Mouse (Mus musculus) right cerebral cortex, postnatal 36 days (tissue): ENCODE results near the gene Mybpc2.
A peak's percentile ranks its signal among the peaks of the same experiment; 100 is the strongest.

Experiments
- DNase-seq, 2 experiments: peaks; one replicate each; pipeline ENCODE4 v3.0.0; 2022; ENCODE audit warnings: low spot score in 2 of 2, mixed read lengths in 1 of 2

Gene Mybpc2

DNA sequence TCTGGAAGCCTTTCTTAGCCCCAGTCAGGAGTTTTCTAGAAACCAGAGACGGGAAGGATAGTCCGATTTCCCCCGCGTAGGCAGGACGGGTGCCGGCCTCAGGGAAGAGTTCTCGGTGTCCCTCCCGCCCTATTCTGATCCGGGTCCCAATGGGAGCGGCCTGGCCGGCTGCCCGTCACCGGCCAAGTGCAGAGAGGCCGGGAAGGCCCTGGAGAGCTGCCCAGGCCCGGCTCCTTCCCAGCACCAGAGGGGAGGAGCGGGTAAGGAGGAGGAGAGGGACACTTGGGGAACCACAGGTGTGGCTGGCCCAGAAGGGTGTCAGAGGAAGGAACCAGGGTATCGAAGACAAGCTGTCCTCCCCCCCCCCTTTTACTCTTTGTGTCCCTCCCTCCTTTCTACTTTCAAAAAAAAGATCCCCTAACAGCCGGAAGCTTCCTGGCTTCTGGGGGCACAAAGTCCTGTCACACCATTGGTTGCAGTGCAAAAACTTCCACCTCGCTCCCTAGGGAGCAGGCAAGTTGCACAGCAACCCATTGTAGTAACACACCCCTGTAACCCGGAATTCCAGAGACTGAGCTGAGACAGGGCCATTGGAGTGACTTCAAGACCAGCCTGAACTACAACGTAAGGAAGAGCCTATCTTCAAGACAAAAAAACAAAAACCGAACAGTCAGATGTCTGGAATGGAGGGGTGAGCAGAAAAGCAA lies 823 bp upstream of the Mybpc2 start:
- no peak for DNase-seq

DNA sequence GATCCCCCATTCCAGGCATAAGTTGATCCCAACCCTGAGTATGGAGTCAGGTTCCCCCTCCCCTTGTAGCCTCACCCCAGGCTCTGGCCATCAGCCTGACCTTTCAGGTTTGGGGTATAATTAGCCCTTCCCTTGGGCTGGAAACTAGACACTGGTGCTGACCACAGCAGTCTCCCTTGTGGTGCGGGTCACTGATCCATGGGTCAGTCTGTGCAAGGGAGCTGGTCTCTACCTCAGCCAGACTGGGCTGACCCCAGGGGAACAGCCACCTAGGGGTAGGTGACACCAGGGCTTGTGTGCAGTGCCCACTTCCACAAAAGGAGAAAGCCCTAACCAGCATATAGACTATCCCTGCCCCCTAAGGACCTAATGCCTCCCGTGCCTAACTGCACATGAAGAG lies 1.4 kb downstream of the Mybpc2 start:
- DNase-seq = no peak

DNA sequence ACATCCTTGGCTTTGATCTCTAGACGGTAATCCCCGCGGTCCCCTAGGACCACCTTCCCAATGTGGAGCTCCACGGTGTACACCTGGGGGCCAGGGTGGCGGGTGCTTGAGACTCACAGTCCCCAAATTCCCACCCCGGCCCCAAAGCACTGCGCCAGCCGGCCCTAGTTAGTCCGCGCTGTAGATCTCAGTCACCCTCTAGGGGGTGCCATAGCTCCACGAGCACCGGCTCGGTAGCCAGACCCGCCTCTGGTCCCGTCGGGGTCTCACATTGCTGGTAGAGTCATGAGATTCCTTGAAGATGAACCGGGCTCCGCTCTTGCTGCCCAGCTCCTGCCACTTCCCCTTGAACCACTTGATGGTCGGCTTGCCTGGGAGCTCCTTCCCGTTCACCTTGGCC lies 2.7 kb downstream of the Mybpc2 start:
- no peak for DNase-seq

DNA sequence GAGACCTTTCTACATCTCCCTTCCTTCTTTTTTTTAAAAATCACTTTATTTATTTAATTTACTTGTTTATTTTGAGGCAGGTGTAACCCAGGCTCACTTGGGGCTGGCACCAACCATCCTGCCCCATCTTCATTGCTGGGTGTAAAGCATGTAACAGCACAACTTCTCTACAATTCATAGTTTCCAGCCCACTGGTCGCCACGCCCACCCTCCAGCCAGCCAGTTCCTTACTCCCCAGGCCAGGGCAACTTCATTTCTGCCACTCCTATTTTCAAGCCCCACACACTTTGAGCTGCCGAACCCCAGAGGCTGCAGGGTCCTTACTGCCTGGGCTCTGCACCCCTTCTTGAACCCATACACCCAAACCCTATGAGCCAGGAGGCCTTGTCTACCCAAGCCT lies 3.5 kb downstream of the Mybpc2 start:
- no peak for DNase-seq

DNA sequence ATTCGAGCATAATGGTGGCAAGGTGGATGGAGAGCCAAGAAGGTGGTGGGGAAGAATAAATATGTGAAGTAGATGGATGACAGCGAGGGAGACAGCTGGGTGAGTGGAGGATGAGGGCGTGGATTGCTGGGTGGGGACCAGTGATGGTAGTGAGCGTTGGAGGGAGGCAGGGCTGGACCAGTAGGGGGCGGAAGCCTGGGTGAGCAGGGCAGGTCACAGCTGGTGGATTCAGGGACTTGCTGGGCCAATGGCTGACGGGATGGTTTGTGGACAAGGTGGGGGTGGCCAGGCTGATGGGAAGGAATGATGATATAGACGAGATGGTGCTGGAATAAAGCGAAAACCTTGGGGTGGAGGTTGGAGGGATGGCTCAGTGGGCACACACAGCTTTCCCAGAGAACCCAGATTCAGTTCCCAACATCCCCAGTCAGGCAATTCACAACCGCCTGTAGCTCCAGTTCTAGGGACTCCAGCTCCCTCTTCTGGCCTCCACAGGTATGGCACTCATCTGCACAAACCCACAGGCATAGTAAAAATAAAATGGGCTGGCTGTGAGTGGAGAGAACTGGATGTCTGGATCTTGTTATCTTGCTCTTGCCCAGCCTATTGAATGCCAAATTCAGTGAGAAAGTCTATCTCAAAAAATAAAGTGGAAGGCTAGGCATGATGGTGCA lies 5.1 kb downstream of the Mybpc2 start:
- no peak for DNase-seq

DNA sequence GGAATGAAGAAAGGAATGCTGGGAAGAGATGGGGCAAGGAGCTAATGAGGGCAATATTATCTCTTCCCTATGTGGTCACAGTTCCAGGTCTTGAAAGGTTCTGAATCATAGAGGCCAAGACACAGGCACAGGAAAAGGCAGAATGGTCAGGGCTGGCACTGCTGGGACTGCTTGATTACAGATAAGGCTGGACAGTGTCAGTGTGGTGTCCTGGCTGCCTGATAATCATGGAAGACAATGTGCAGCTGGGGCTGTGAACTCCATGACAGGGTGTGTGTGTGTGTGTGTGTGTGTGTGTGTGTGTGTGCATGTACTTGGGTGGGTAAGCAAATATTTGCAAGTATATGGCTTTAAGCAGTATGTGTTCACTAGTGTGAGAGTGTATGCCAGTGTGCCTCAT lies 17.0 kb downstream of the Mybpc2 start:
- no peak for DNase-seq

DNA sequence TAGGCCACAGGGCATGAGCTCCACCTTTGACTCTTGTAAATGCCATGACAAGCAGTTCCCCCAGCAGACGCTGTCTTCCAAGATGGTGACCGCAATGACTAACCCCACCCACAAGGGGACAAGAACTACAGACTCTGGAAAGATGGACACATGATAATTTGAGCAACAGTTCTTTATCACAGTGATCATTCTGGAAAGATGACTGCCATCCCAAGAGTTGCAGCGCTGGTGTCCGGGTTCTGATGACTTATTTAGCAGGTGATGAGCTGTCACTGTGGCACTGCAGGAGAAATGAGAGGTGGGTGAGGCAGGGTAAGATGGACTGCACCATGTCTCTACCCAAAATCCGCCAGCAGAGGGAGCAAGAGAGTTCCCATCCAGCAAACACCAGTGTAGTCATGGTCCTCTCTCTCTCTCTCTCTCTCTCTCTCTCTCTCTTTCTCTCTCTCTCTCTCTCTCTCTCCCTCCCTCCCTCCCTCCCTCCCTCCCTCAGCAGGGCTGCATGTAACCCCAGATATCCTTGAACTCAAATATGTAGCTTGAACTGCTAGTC lies 22.8 kb downstream of the Mybpc2 start:
- DNase-seq = no peak

DNA sequence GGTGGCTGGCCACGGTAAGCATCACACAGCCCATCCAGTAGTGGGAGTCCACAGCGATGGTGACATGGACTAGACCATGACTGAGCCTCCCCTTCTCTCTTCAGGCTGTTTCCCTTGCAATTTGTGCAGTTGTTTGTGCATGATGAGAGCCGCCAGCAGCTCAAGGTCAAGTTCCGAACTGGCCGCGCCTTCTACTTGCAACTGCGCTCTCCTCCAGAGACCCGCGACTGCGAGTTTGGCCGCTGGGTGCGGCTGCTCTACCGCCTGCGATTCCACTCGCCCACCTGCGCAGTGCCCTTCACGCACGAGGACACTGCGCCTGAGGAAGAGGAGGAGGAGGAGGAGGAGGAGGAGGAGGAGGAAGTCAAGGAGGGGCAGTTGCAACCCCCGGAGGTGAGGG lies 24.4 kb downstream of the Mybpc2 start:
- no peak for DNase-seq

DNA sequence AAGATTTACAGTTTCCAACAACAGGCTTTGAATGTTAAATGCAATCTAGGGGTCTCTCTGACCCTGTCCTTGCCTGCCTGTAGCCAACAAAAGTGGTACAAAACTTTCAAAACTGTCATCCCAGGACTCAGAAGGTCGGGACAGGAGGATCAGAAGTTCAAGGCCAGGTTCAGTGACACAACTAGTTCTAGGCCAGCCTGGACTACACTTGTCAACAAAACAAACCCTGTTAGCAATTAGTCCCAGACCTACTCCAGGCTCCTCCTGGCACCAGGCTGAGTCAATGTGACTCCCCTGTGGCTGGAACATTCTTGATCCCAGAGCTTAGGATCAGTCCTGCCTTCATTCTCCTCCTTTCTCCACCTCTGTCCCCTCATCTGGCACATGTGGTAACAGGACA lies 25.5 kb downstream of the Mybpc2 start:
- no peak for DNase-seq

DNA sequence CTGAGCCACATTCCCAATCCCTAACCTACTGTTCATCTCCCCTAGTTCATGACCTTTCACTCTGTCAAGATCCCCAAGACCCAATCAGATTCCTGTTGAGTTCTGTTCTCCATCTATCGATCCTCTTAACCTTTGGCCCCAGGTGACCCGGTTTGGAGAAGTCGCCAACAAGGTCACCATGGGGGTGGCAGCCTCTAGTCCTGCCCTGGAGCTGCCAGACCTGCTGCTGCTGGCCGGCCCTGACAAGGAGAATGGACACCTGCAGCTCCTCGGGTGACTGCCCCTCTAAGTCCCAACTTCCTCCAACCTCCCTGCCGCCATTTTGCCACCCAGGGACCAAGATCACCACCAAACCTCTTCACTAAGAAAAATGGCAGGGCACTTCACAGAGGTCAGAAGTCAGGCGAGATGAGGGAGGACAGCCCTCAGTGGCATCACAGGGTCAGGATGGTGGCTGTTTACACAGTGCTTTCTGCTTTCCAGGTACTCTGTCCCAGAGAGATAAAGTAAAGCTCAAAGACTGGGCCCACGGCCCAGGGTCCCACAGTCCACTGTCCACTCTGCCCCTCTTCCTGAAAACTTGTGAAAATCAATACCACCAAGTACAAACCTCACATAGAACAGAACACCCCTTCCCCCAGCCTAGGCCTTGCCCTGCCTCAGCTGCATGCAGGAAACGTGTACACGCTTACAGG lies 26.9 kb downstream of the Mybpc2 start:
- DNase-seq = no peak

DNA sequence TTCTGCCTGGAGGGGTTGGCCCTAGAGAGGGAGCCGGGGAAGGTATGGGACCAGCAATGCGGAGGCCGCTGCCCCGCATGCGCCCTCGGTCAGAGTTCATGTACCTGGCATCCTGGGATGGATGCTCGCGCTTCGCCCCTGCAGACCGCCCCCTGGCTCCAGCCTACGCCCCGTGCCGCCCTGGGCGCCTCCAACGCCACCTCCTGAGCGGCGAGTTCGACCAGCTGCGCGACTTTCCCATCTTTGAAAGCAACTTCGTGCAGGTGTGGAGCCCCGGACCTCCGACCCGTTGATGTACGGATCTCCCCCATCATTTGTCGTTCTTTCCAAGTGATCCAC lies 27.7 kb downstream of the Mybpc2 start:
- no peak for DNase-seq

DNA sequence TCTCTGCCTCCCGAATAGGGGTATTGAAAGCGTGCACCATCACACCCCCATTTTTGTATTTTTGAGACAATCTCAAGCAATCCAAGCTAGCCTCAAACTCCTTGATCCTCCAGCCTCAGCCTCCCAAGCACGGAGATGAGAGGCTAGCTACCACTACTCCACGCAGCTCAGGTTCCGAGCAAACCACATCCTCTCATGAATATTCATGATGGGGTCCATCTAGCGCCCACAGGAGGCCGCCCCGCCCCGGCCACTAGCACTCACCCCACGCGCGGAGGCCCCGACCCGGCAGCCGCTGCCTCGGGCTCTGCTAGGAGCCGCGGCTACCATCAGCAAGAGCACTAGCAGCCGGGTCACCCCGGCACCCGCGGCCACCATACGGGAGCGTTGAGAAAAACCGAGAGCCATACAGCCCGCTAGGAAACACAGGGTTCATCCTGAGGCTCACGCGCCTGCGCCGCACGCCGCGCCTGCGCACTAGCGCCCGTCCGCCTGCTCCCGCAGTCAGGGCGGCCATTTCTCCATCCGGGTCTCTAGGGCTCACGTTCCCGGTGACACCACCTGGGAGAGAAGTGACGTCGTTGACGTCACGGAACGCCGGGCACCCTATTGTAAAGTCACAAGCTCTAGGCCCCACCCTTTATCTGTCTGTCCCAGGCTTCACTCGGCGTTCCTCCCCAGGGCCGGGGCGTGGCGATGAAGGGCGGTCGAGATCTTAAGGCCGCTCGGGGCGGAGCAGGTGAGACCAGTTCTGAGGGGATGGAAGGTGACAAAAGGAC lies 28.3 kb downstream of the Mybpc2 start, which contains the start of the genes Emc10 and Fam71e1:
TSS of gene Emc10 (minus strand) at position 538 of the 779 bp plus-strand sequence.
TSS of gene Fam71e1 (plus strand) at position 590 of the 779 bp plus-strand sequence.
- peak; percentile 97 to 98 for DNase-seq

DNA sequence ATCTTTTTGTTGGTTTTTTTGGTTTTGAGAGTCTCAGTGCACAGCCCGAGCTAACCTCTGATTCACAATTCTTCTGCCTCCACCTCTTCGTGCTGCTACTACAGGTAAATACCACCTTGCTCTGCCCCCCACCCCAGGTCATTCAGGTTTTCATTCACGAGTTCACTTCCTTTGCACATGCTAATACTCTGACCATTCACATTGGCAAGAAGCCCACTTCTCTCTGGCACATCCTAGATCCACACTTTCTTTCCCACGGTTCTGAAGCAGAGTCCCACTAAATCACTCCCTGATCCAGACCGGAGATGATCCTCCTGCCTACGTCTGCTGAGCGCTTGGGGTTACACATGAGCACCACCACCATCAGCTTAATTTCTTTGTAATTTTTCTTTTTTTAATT lies 29.4 kb downstream of the Mybpc2 start:
- DNase-seq = no peak

DNA sequence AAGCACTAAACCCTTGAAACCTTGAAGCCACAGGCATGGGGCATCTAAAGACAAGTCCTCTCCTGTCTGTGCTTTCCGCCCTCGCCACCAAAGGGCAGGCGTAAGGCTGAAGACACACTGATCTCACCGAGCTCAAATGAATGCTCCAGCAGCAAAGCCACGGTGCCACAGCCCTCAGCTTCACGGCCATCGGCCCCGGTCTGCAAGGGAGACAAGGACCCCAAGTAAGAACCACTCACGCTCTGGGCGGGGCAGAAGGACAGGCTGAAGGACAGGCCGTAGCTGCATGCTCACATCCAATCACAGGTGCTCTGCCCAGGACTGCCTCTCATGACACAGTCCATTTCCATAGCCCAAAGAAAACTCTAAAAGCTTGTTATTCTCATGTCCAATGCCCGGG lies 29.8 kb downstream of the Mybpc2 start:
- DNase-seq = no peak

DNA sequence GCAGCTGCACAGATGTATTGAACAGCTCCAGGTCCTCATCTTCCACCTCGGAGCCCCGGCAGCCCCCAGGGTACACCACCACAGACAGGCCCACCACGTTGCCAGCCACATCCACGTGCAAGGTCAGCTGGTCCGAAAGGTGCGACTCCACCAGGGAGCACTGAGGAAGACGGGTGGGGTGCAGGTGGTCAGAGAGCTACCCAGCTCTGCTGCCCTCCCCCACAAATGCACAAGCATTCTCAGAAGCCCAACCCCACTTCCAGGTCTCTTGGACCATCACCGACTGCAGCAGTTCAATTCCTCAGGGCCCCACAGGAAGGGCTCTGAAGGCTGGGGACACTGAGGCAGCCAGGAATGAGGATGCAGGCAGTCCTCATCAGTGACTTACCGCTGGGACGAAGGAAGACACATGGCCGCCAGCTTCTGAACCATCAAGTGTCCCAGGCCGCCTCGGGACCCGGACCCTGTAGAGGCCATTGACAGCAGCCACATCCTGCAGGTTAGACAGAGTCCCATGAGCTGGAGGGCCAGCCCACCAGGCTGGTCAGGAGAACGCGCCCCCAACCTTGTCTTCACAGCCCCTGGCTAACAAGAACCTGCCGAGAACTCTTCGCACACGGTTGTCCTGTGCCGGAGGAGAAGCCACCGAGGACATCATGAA lies 32.2 kb downstream of the Mybpc2 start:
- no peak for DNase-seq

DNA sequence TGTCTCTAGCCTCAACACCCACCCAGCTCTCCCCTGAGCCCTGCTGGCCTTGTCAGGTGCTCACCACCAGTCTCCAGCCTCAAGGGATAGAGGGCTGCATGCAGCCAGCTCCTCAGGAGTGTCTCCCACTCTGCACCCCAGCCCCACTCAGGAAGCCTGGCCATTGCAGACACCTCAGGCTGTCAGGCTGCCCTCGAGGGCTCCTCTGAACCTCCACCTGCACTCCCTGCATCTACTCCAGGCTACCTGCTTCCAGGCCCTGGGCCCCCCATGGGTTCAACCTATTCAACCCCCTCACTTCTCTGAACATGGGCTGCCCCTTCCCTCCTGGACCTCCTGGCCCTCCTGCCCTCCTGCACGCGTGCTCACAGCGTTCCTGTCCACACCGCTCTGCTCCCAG lies 33.1 kb downstream of the Mybpc2 start:
- no peak for DNase-seq

DNA sequence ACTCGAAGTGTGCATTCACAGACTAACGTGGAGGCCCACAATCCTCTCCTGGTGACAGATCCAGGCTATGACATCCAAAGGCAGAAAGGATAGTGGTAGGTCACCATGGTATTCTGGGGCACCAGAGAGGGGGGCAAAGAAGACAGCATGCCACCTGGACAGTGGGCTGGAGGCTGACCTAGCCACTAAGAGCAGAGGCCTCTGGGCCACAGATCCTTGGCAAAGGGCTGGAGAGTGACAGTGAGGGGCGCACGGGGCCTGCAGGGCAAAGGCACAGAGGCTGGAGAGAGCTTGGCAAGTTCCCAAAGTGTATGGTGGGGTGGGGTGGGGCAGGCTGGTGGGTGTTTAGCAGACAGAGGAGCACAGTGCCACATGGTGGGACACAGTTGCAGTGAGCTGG lies 34.2 kb downstream of the Mybpc2 start:
- DNase-seq = no peak

DNA sequence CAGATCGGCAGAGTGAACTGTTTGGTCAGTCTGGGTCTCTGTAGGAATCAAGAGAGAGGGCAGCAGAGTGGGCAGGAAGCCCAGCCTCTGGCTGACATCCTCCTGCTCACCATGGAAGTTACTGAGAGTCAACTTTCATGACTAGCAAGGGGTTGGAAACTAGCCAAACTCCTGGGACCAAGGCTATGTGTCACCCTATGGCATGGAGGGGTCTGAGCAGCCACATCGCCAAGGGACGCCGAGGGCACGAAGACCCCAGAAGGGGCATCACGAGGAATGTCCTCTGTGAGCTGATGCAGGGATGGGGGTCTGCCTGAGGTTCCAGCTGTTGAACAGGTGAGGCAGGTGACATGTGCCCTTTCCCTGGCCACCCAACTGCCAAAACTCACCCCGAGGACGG lies 35.9 kb downstream of the Mybpc2 start:
- no peak for DNase-seq

DNA sequence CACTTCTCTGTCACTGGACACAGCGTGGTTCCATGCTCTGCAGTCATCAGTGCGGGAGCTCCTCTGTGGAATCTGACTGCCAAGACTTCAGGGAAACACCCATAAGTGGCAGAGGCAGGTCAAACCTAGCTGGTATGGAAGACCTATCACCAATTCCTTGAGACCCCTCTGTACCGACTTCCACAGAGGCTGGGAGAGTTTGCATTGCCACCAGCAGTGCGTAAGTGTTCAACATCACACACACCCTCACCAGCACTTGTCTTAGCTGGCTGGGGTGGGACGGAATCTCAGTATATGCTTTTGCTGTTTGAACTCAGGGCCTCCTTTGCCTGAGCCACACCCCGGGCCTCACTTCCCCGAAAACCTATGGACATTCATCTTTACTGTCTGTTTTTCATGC lies 36.5 kb downstream of the Mybpc2 start:
- peak in 1 of 2 experiments; percentile 0 for DNase-seq

DNA sequence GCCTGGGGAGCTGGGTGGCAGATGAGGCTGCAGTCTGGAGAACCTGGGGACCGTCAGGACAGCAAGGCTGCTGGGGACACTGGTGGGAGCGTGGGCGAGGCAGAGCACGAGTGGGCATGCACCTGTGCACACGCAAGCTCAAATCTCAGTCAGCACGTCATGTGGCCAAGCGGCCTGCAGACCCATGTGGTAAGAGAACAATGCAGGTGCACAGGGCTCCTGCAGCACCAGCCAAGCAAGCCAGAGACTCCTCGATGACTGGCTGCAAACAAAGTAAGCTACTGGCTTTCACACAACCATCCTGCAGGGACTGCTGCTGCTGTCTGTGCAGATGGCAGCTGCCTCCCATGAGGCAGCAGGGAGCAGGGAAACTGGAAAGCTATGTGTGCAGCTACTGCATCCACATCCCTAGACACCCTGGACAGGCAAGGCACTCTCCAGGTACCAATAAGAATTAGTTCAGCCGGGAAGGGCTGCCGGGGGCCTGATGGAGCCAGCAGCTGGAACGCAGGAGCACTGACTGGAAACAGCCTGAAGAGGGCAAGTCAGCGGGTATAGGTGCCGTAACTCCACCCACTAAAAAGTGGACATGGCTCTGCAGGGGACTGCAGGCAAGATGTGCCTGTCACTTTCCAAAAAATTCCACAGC lies 37.4 kb downstream of the Mybpc2 start:
- DNase-seq = peak in 1 of 2 experiments; percentile 10
